Mouse (Mus musculus) mouse trophoblast stem cell (cell line): ENCODE results near the gene Cdr2l.
"Not testable (repeated sequence)": the region's sequence is repeated elsewhere in the genome, so short reads cannot be mapped to it uniquely, and the experiment has no call there.

Experiments
- in situ Hi-C, 2 experiments: fragments of 300-500 bp; cut with MseI, MboI; formaldehyde crosslinking; loops; 2 replicates in 1 of 2; 3 replicates in 1 of 2; pipeline ENCODE4 v1.15.1; 2025

Cdr2l gene

GRCm38 (mm10) chr11:115370368-115370767 is 11.3 kb upstream of the Cdr2l start:
- in situ Hi-C loops: no loop called here

- in situ Hi-C loops: no loop called here
Observed at GRCm38 (mm10) chr11:115371354-115371753, 10.4 kb upstream of the Cdr2l start.

GRCm38 (mm10) chr11:115372015-115372414 is 9.7 kb upstream of the Cdr2l start:
- in situ Hi-C loops: no loop called here

GRCm38 (mm10) chr11:115372737-115373136 is 9.0 kb upstream of the Cdr2l start:
- in situ Hi-C loops: no loop called here

GRCm38 (mm10) chr11:115373805-115374694 is 7.7 kb upstream of the Cdr2l start:
- in situ Hi-C loops: no loop called here

GRCm38 (mm10) chr11:115374695-115375425 is 6.9 kb upstream of the Cdr2l start:
- in situ Hi-C loops: no loop called here

GRCm38 (mm10) chr11:115376722-115377121 is 5.0 kb upstream of the Cdr2l start:
- in situ Hi-C loops: no loop called here

GRCm38 (mm10) chr11:115377254-115377653 is 4.5 kb upstream of the Cdr2l start:
- in situ Hi-C loops: no loop called here

GRCm38 (mm10) chr11:115377854-115378253 is 3.9 kb upstream of the Cdr2l start:
- in situ Hi-C loops: no loop called here

- in situ Hi-C loops: no loop called here
Observed at GRCm38 (mm10) chr11:115381276-115381675, 440 bp upstream of the Cdr2l start.

GRCm38 (mm10) chr11:115382891-115383290 is 1.2 kb downstream of the Cdr2l start:
- in situ Hi-C loops: no loop called here

GRCm38 (mm10) chr11:115383701-115384474 is 2.2 kb downstream of the Cdr2l start:
- in situ Hi-C loops: no loop called here

- in situ Hi-C loops: no loop called here
Observed at GRCm38 (mm10) chr11:115384587-115384986, 2.9 kb downstream of the Cdr2l start.

- in situ Hi-C loops: not testable (repeated sequence)
Observed at GRCm38 (mm10) chr11:115386859-115387258, 5.1 kb downstream of the Cdr2l start.

GRCm38 (mm10) chr11:115391358-115391757 is 9.6 kb downstream of the Cdr2l start:
- in situ Hi-C loops: no loop called here

GRCm38 (mm10) chr11:115393721-115394325 is 12.1 kb downstream of the Cdr2l start:
- in situ Hi-C loops: no loop called here

GRCm38 (mm10) chr11:115398085-115398484 is 16.4 kb downstream of the Cdr2l start:
- in situ Hi-C loops: no loop called here

- in situ Hi-C loops: no loop called here
Observed at GRCm38 (mm10) chr11:115400126-115400525, 18.4 kb downstream of the Cdr2l start.

GRCm38 (mm10) chr11:115400630-115401391 is 19.1 kb downstream of the Cdr2l start:
- in situ Hi-C loops: no loop called here

GRCm38 (mm10) chr11:115403338-115404124 is 21.8 kb downstream of the Cdr2l start, which contains the start of gene Mrpl58:
Mrpl58 (plus strand) TSS chr11:115403752.
- in situ Hi-C loops: no loop called here
